Mouse (Mus musculus) ovary, adult 10 weeks (tissue): Measurements from ENCODE around the gene Sh2d3c. TPM values are rescaled to one million over a fixed set of nuclear protein-coding genes. Genes with fewer than 3 reads are reported as not detected.

Experiments
- polyA plus RNA-seq: library from polyadenylated mRNA; stranded (reverse); fragments of 350-450 nt; fragmentation: Illumina TruSeq; extraction: RNeasy Lipid Tissue Mini Kit (QIAGEN cat#74804); gene quantifications from one replicate; pipeline ENCODE4 v1.2.3, GENCODE M21; 2014

Gene Sh2d3c
- 0.14 TPM for polyA plus RNA-seq

GRCm38 (mm10) chr2:32720681-32721229 is at the start of gene Sh2d3c:
Gene Sh2d3c (plus strand): TSS chr2:32721055.

GRCm38 (mm10) chr2:32704021-32704421 is 16.8 kb upstream of the Sh2d3c start, which contains the start of gene Fpgs:
Gene Fpgs (minus strand): TSS chr2:32704145.

DNA sequence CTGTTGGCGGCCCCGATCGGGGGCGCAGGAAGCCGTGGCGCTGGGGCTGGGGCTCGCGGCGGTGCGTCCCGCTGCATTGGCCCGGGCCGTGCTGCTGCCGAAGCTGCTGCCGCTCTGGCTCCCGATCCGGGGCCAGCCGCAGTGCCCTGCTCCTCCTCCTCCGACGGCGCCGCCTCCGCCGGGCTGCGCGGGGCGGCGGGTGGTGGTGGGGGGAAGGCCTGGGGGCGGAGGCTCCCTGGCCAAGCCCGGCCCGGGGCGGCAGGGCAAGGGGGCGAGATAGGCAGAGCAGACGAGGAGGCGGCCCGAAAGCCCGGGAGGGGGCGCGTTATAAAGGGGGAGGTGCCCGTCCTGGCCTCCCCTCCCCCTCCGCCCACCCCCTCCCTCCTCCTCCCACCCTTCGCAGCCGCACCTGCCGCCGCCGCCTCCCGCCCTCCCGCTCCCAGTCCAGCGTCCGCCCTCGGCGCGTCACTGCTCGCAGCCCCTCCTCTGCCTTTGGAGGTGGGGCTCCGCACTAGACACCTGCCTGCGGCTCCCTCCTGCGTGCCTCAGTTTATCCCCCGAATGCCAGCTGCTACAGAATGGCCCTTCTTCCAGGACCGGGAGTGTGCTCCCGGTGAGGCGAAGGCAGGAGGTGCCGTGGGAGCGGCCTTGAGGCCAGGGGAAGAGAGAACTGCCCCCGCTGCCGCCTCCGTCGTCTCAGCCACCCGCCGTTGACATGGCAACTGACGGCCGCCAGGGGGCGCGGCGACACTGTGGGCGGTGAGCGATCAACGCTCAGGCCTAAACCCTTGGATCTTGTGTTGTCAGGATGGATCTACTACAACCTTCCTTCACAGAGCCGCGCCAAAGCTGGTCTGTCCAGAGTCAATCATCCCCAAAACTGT is 7.7 kb upstream of the Sh2d3c start, which contains the start of gene Cdk9:
TSS of gene Cdk9 (minus strand) at position 143 of the 884 bp plus-strand sequence.

DNA sequence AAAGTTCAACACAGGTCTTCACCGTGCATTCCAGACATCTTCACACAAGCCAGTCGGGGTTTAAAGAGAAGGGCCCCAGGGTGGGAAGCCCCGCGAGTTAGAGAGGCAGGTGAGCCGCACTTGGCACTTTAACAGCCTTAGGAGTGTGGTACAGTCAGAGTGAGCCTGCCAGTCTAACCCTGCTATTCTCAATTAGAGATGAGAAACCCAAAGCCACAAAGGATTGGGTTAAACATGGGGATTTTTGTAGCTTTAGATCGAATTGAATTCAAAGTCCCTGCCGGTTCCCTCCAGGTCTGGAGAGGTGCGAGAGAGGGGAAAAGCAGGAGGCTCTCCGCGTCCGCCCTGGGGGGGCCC is 20.0 kb downstream of the Sh2d3c start, which contains the start of gene 6330409D20Rik:
TSS of gene 6330409D20Rik (minus strand) at position 101 of the 357 bp plus-strand sequence.

DNA sequence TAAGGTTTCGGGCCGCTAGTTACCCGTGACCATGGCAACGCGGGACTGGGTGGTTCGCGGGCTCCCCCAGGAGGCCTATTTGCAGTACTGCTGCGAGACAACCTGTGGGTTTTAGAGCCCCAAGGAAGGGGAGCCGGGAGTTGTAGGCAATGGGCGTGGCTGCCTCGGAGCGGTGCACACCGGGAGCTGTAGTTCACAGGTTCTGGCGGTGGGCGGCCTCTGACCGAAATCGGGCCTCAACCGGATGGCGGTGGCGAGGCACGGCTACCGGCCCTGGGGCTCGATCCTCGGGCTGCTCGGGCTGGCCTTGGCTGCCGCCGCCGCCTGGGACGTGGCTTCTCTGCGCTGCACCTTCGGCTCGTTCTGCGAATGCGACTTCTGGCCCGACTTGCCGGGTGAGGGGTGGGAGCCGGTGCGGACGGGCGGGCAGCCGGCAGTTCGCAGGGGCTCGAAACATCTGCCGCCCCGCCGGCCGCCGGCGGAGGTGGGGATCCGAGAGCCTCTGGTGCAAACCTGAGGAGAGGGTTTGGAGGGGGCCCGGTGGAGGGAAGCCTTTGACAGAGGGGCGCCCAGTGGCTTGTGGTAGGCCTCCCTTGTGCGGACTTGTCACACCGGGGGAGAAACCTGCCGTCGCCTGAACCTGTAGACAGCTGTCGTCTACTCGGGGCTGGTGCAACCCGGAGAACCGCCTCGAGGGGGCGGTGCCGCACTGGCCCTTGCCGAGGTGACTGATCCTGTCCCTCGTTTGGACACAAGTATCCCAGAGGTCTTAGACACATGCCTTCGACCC is 36.4 kb downstream of the Sh2d3c start, which contains the start of gene Tor2a:
TSS of gene Tor2a (plus strand) at position 179 of the 790 bp plus-strand sequence.

GRCm38 (mm10) chr2:32775359-32776074 is 54.7 kb downstream of the Sh2d3c start, which contains the start of the genes Ttc16 and Ptrh1:
Gene Ttc16 (minus strand): TSS chr2:32775633.
Gene Ptrh1 (plus strand): TSS chr2:32775786.

DNA sequence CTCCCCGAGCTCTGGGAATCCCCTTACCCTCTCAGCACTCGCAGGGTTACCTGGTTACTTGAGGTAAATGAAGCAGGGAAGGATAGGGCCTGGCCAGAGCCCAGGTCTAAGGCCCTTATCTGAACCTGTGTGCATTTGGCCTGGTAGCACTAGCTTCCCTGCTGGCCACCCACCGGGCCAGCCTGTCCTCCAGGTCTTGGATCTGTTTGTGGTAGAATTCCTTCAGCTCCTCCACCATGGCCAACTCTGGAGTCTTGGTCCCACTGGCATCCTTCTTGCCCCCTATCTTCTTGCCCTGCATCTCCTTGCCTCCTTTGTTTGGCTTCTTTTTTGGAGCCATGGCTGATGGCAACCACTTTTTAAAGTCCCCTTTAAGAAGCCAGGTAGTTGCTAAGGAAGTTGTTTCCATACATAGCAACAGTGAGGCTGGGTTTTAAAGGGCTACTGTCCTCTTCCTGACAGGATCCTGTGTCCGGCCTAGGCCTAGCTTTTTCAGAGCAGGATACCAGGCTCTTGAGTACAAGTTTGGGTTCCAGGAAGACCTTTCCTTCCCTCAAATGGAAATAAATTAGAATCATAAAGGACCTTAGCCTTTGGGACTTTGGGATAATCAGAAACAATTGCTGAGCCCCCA is 63.3 kb downstream of the Sh2d3c start, which contains the start of gene Cfap157:
TSS of gene Cfap157 (minus strand) at position 381 of the 634 bp plus-strand sequence.

Other genes with a start within 250 kb of the Sh2d3c start
- gene Fam102a, start 185.7 kb upstream of the Sh2d3c start, polyA plus RNA-seq: 4.4 TPM
- gene Dpm2, start 150.2 kb upstream of the Sh2d3c start, polyA plus RNA-seq: 3.4 TPM
- gene Pip5kl1, start 146.3 kb upstream of the Sh2d3c start, polyA plus RNA-seq: not detected
- gene 9430097D07Rik, start 145.4 kb upstream of the Sh2d3c start, polyA plus RNA-seq: not detected
- gene St6galnac4, start 134.0 kb upstream of the Sh2d3c start, polyA plus RNA-seq: 1.8 TPM
- gene St6galnac6, start 121.3 kb upstream of the Sh2d3c start, polyA plus RNA-seq: 2.8 TPM
- gene Ak1, start 99.3 kb upstream of the Sh2d3c start, polyA plus RNA-seq: 1.8 TPM
- 1.1 TPM for gene Eng, start 74.5 kb upstream of the Sh2d3c start, polyA plus RNA-seq
- 1.2 TPM for gene Fpgs, start 16.9 kb upstream of the Sh2d3c start, polyA plus RNA-seq
- gene Cdk9, start 8.0 kb upstream of the Sh2d3c start, polyA plus RNA-seq: 61.4 TPM
- gene 6330409D20Rik, start 20.0 kb downstream of the Sh2d3c start, polyA plus RNA-seq: not detected
- 1.0 TPM for gene Tor2a, start 36.2 kb downstream of the Sh2d3c start, polyA plus RNA-seq
- 0.37 TPM for gene Ttc16, start 54.6 kb downstream of the Sh2d3c start, polyA plus RNA-seq
- not detected for gene Ptrh1, start 54.7 kb downstream of the Sh2d3c start, polyA plus RNA-seq
- gene Cfap157, start 63.4 kb downstream of the Sh2d3c start, polyA plus RNA-seq: not detected
- 5.5 TPM for gene Stxbp1, start 126.2 kb downstream of the Sh2d3c start, polyA plus RNA-seq
- 0.86 TPM for gene Fam129b, start 155.1 kb downstream of the Sh2d3c start, polyA plus RNA-seq
- 239 TPM for gene Rpl12, start 240.5 kb downstream of the Sh2d3c start, polyA plus RNA-seq
- 6.4 TPM for gene Lrsam1, start 240.6 kb downstream of the Sh2d3c start, polyA plus RNA-seq